Mouse (Mus musculus) myocyte (in vitro differentiated cells): ENCODE data around the gene Racgap1. TPM values are rescaled to one million over a fixed set of nuclear protein-coding genes. Genes with fewer than 3 reads are reported as not detected.

ENCODE experiments used
- H3K27me3 ChIP-seq: one replicate; pipeline ENCODE4 v1.6.1; 2011; ENCODE audit not compliant: control insufficient read depth, insufficient read depth, insufficient read length
- H3K36me3 ChIP-seq: one replicate; pipeline ENCODE4 v1.6.1; 2011; ENCODE audit not compliant: control insufficient read depth, insufficient read depth
- H3K4me2 ChIP-seq: one replicate; pipeline ENCODE4 v1.6.1; 2011; ENCODE audit warnings: low read depth, control low read depth
- H3K4me3 ChIP-seq: one replicate; pipeline ENCODE4 v1.5.1; 2011; ENCODE audit warnings: mild to moderate bottlenecking, control low read depth, moderate library complexity
- H3K79me2 ChIP-seq: one replicate; pipeline ENCODE4 v1.6.1; 2011; ENCODE audit not compliant: control insufficient read depth, insufficient read depth
- H3ac ChIP-seq: one replicate; pipeline ENCODE4 v1.6.1; 2011; ENCODE audit not compliant: control insufficient read depth, insufficient read length
- CEBPB ChIP-seq: IDR thresholded peaks from 2 replicates; pipeline ENCODE4 v1.6.1; 2011; ENCODE audit warnings: mild to moderate bottlenecking, moderate library complexity; ENCODE audit not compliant: poor library complexity, insufficient read depth, severe bottlenecking
- E2F4 ChIP-seq: IDR thresholded peaks from one replicate; pipeline ENCODE4 v1.6.1; 2011; ENCODE audit warnings: mild to moderate bottlenecking, control low read depth, moderate library complexity; ENCODE audit not compliant: insufficient read depth
- MAX ChIP-seq: IDR thresholded peaks from one replicate; pipeline ENCODE4 v1.6.1; 2011; ENCODE audit warnings: low read depth, mild to moderate bottlenecking, control low read depth
- MYOD1 ChIP-seq, 3 experiments: IDR thresholded peaks; one replicate each; pipeline ENCODE4 v1.6.1; 2011; ENCODE audit warnings: control low read depth in 2 of 3, low read depth in 2 of 3, mild to moderate bottlenecking in 2 of 3, moderate library complexity in 1 of 3; ENCODE audit not compliant: insufficient read length in 2 of 3, control insufficient read depth in 1 of 3
- MYOG ChIP-seq, 3 experiments: IDR thresholded peaks; one replicate each; pipeline ENCODE4 v1.6.1; 2011; ENCODE audit warnings: control low read depth in 2 of 3, low read depth in 2 of 3, mild to moderate bottlenecking in 2 of 3; ENCODE audit not compliant: insufficient read length in 2 of 3, control insufficient read depth in 1 of 3, insufficient read depth in 1 of 3
- POLR2A ChIP-seq: IDR thresholded peaks from one replicate; pipeline ENCODE4 v1.6.1; 2011; ENCODE audit warnings: low read depth, mild to moderate bottlenecking, control low read depth, moderate library complexity; ENCODE audit not compliant: insufficient read length
- POLR2AphosphoS2 ChIP-seq: IDR thresholded peaks from one replicate; pipeline ENCODE4 v1.6.1; 2011; ENCODE audit warnings: low read depth, control low read depth; ENCODE audit not compliant: insufficient read length
- REST ChIP-seq: IDR thresholded peaks from one replicate; pipeline ENCODE4 v1.6.1; 2011; ENCODE audit warnings: mild to moderate bottlenecking, control low read depth, moderate library complexity; ENCODE audit not compliant: insufficient read depth, insufficient read length
- SRF ChIP-seq: IDR thresholded peaks from one replicate; pipeline ENCODE4 v1.6.1; 2011; ENCODE audit warnings: low read depth; ENCODE audit not compliant: control insufficient read depth, insufficient read length
- TCF12 ChIP-seq: IDR thresholded peaks from one replicate; pipeline ENCODE4 v1.6.1; 2011; ENCODE audit warnings: mild to moderate bottlenecking, control low read depth; ENCODE audit not compliant: poor library complexity, insufficient read depth, severe bottlenecking
- TCF3 ChIP-seq: IDR thresholded peaks from one replicate; pipeline ENCODE4 v1.6.1; 2011; ENCODE audit warnings: low read depth, control low read depth; ENCODE audit not compliant: insufficient read length
- USF1 ChIP-seq: IDR thresholded peaks from one replicate; pipeline ENCODE4 v1.6.1; 2011; ENCODE audit warnings: low read depth, mild to moderate bottlenecking, control low read depth, moderate library complexity
- polyA plus RNA-seq: library from polyadenylated mRNA; unstranded; fragments of >200 nt; fragmentation: generic; extraction: Trizol; gene quantifications from one replicate; pipeline ENCODE4 v1.2.1, GENCODE M21; 2012; ENCODE audit warnings: missing spikeins

Gene Racgap1
- polyA plus RNA-seq, 1 experiment = 99.0 TPM

- no peaks in the 10 kb centered on the region for H3K79me2 ChIP-seq
- no peak overlapping the region for H3K4me2 ChIP-seq
- H3ac ChIP-seq = no peak overlapping the region
- no peaks in the 10 kb centered on the region for H3K36me3 ChIP-seq
- H3K4me3 ChIP-seq = no peak overlapping the region
- H3K27me3 ChIP-seq = peaks cover under 1% of the 10 kb centered on the region
- no peak for TF ChIP-seq REST
- TF ChIP-seq MYOG (IDR thresholded peaks at IDR 0.05; ENCODE audit: control insufficient read depth in 1 of 3, insufficient read depth in 1 of 3, insufficient read length in 2 of 3, low read depth in 2 of 3) = no peak
- no peak for TF ChIP-seq CEBPB
- TF ChIP-seq E2F4 = no peak
- no peak for TF ChIP-seq TCF12
- no peak for TF ChIP-seq TCF3
- TF ChIP-seq MAX = no peak
- no peak for TF ChIP-seq POLR2AphosphoS2
- no peak for TF ChIP-seq USF1
- TF ChIP-seq SRF = no peak
- no peak for TF ChIP-seq MYOD1 (IDR thresholded peaks at IDR 0.05; ENCODE audit: control insufficient read depth in 1 of 3, insufficient read length in 2 of 3, low read depth in 2 of 3)
Observed at GRCm38 (mm10) chr15:99607388-99608113, 43.9 kb downstream of the Racgap1 start.

GRCm38 (mm10) chr15:99606515-99606914 lies 44.9 kb downstream of the Racgap1 start:
- Histone ChIP-seq H3K4me3 (no peak overlapping the region), H3K79me2 (no peaks in the 10 kb centered on the region), H3K36me3 (no peaks in the 10 kb centered on the region), H3ac (no peak overlapping the region), H3K27me3 (peaks cover 5% of the 10 kb centered on the region), H3K4me2 (no peak overlapping the region)
- TF ChIP-seq REST (no peak), E2F4 (no peak), TCF3 (no peak), POLR2AphosphoS2 (no peak), TCF12 (no peak), CEBPB (no peak), POLR2A (no peak), SRF (no peak), MAX (no peak), MYOG (IDR thresholded peaks at IDR 0.05; ENCODE audit: control insufficient read depth in 1 of 3, insufficient read depth in 1 of 3, insufficient read length in 2 of 3, low read depth in 2 of 3) (no peak), MYOD1 (IDR thresholded peaks at IDR 0.05; ENCODE audit: control insufficient read depth in 1 of 3, insufficient read length in 2 of 3, low read depth in 2 of 3) (no peak), USF1 (no peak)

GRCm38 (mm10) chr15:99605595-99605994 lies 45.9 kb downstream of the Racgap1 start:
- H3ac ChIP-seq = no peak overlapping the region
- H3K27me3 ChIP-seq = peaks cover 11% of the 10 kb centered on the region

GRCm38 (mm10) chr15:99603216-99603615 lies 48.2 kb downstream of the Racgap1 start:
- H3K79me2 ChIP-seq = no peaks in the 10 kb centered on the region
- peaks cover 11% of the 10 kb centered on the region for H3K27me3 ChIP-seq
- H3K36me3 ChIP-seq = no peaks in the 10 kb centered on the region
- TF ChIP-seq E2F4 = no peak
- no peak for TF ChIP-seq POLR2AphosphoS2
- no peak for TF ChIP-seq SRF
- TF ChIP-seq TCF12 = no peak
- no peak for TF ChIP-seq REST
- no peak overlapping the region for H3K4me3 ChIP-seq
- no peak overlapping the region for H3ac ChIP-seq
- no peak overlapping the region for H3K4me2 ChIP-seq

More at GRCm38 (mm10) chr15:99605595-99605994, 45.9 kb downstream of the Racgap1 start:
- Histone ChIP-seq H3K4me3 (no peak overlapping the region), H3K79me2 (no peaks in the 10 kb centered on the region), H3K36me3 (no peaks in the 10 kb centered on the region), H3K4me2 (no peak overlapping the region)
- TF ChIP-seq TCF12 (no peak), USF1 (no peak), CEBPB (no peak), E2F4 (no peak), MYOG (IDR thresholded peaks at IDR 0.05; ENCODE audit: control insufficient read depth in 1 of 3, insufficient read depth in 1 of 3, insufficient read length in 2 of 3, low read depth in 2 of 3) (no peak), POLR2A (no peak), REST (no peak), SRF (no peak), MAX (no peak), MYOD1 (IDR thresholded peaks at IDR 0.05; ENCODE audit: control insufficient read depth in 1 of 3, insufficient read length in 2 of 3, low read depth in 2 of 3) (no peak), TCF3 (no peak)
